Mouse (Mus musculus) erythroblast, embryonic 14.5 days (primary cell): ENCODE data around the gene Zfp637. TPM values are rescaled to one million over a fixed set of nuclear protein-coding genes. Genes with fewer than 3 reads are reported as not detected.
"Not testable (repeated sequence)": the region's sequence is repeated elsewhere in the genome, so short reads cannot be mapped to it uniquely, and the experiment has no call there.

ENCODE experiments used
- H3K27me3 ChIP-seq: 2 replicates; pipeline ENCODE4 v1.6.1; 2012; ENCODE audit warnings: inconsistent platforms; ENCODE audit not compliant: control insufficient read depth
- H3K36me3 ChIP-seq: 2 replicates; pipeline ENCODE4 v1.6.1; 2012; ENCODE audit warnings: mild to moderate bottlenecking, inconsistent platforms; ENCODE audit not compliant: control insufficient read depth
- H3K4me1 ChIP-seq: 2 replicates; pipeline ENCODE4 v1.6.1; 2012; ENCODE audit warnings: inconsistent platforms; ENCODE audit not compliant: control insufficient read depth
- H3K4me3 ChIP-seq: replicated peaks from 2 replicates; pipeline ENCODE3; 2012; ENCODE audit warnings: moderate library complexity, mild to moderate bottlenecking, inconsistent platforms
- H3K9me3 ChIP-seq: 2 replicates; pipeline ENCODE4 v1.6.1; 2012; ENCODE audit warnings: low read length, inconsistent platforms, mixed read lengths; ENCODE audit not compliant: control insufficient read depth
- GATA1 ChIP-seq: IDR thresholded peaks from 2 replicates; pipeline ENCODE4 v1.6.1; 2012; ENCODE audit warnings: low read length, inconsistent platforms, mixed read lengths
- TAL1 ChIP-seq: IDR thresholded peaks from 3 replicates; pipeline ENCODE4 v1.6.1; 2012; ENCODE audit warnings: low read length, inconsistent platforms, mixed read lengths
- polyA plus RNA-seq: library from polyadenylated mRNA; stranded (reverse); fragments of >175 nt; gene quantifications from 2 replicates; pipeline ENCODE4 v1.2.3, GENCODE M21; 2012

The Zfp637 gene
- polyA plus RNA-seq, 1 experiment = 1.4 TPM

GRCm38 (mm10) chr6:117817108-117817541, 23.9 kb upstream of the Zfp637 start:
- Histone ChIP-seq H3K36me3 (no peaks in the 10 kb centered on the region), H3K4me1 (no peaks in the 10 kb centered on the region), H3K4me3 (no peak overlapping the region), H3K27me3 (no peaks in the 10 kb centered on the region), H3K9me3 (no peaks in the 10 kb centered on the region)
- no peak for TF ChIP-seq TAL1

- no peak overlapping the region for H3K4me3 ChIP-seq
- TF ChIP-seq GATA1 (no peak), TAL1 (no peak)
- H3K36me3 ChIP-seq = no peaks in the 10 kb centered on the region
- no peaks in the 10 kb centered on the region for H3K4me1 ChIP-seq
- no peaks in the 10 kb centered on the region for H3K27me3 ChIP-seq
- H3K9me3 ChIP-seq = no peaks in the 10 kb centered on the region
These were observed 20.7 kb upstream of the Zfp637 start for GRCm38 (mm10) chr6:117820327-117820726.

- H3K4me1 ChIP-seq = no peaks in the 10 kb centered on the region
- no peaks in the 10 kb centered on the region for H3K36me3 ChIP-seq
- H3K9me3 ChIP-seq = no peaks in the 10 kb centered on the region
- 0 out of 2 replicates have a peak, but pooled peaks cover 2% of the 10 kb centered on the region for H3K27me3 ChIP-seq
- no peak overlapping the region for H3K4me3 ChIP-seq
- TF ChIP-seq TAL1 = no peak
- TF ChIP-seq GATA1 = no peak
These were observed 15.6 kb upstream of the Zfp637 start for GRCm38 (mm10) chr6:117825369-117825768.

- H3K4me3 ChIP-seq = no peak overlapping the region
- no peaks in the 10 kb centered on the region for H3K9me3 ChIP-seq
- TF ChIP-seq GATA1 (no peak), TAL1 (no peak)
- no peaks in the 10 kb centered on the region for H3K4me1 ChIP-seq
- H3K36me3 ChIP-seq = no peaks in the 10 kb centered on the region
- 0 out of 2 replicates have a peak, but pooled peaks cover 2% of the 10 kb centered on the region for H3K27me3 ChIP-seq
These were observed 12.7 kb upstream of the Zfp637 start for GRCm38 (mm10) chr6:117828273-117828672.

- H3K4me1 ChIP-seq = peaks cover 46% of the 10 kb centered on the region
- peak overlapping the region; percentile 99 for H3K4me3 ChIP-seq
- TF ChIP-seq GATA1 (no peak), TAL1 (no peak)
- H3K27me3 ChIP-seq = 0 out of 2 replicates have a peak, but pooled peaks cover 3% of the 10 kb centered on the region
- H3K36me3 ChIP-seq = peaks cover 25% of the 10 kb centered on the region
- no peaks in the 10 kb centered on the region for H3K9me3 ChIP-seq
These were observed 553 bp downstream of the Zfp637 start for GRCm38 (mm10) chr6:117841511-117841955.

- 0 out of 2 replicates have a peak, but pooled peaks cover under 1% of the 10 kb centered on the region for H3K27me3 ChIP-seq
- H3K4me1 ChIP-seq = peaks cover 49% of the 10 kb centered on the region
- no peak overlapping the region for H3K4me3 ChIP-seq
- H3K36me3 ChIP-seq = peaks cover 38% of the 10 kb centered on the region
- H3K9me3 ChIP-seq = no peaks in the 10 kb centered on the region
- TF ChIP-seq TAL1 (no peak), GATA1 (peak; percentile 32; the same call in 1 of the 2 replicates)
These were observed 3.6 kb downstream of the Zfp637 start for GRCm38 (mm10) chr6:117844597-117844996.

- H3K36me3 ChIP-seq = peaks cover 38% of the 10 kb centered on the region
- not testable (repeated sequence) for H3K9me3 ChIP-seq
These were observed 5.7 kb downstream of the Zfp637 start for GRCm38 (mm10) chr6:117846671-117847070.

GRCm38 (mm10) chr6:117847772-117848171, 6.8 kb downstream of the Zfp637 start:
- H3K27me3 ChIP-seq = no peaks in the 10 kb centered on the region
- TF ChIP-seq GATA1 (no peak), TAL1 (no peak)
- peaks cover 38% of the 10 kb centered on the region for H3K36me3 ChIP-seq

More at GRCm38 (mm10) chr6:117846671-117847070, 5.7 kb downstream of the Zfp637 start:
- H3K4me3 ChIP-seq, H3K27me3 ChIP-seq: not testable (repeated sequence)
- H3K4me1 ChIP-seq = peaks cover 38% of the 10 kb centered on the region

GRCm38 (mm10) chr6:117848577-117848976, 7.6 kb downstream of the Zfp637 start:
- peaks cover 21% of the 10 kb centered on the region for H3K4me1 ChIP-seq
- no peaks in the 10 kb centered on the region for H3K27me3 ChIP-seq
- TF ChIP-seq TAL1 (no peak), GATA1 (no peak)
- H3K9me3 ChIP-seq = no peaks in the 10 kb centered on the region
- peaks cover 33% of the 10 kb centered on the region for H3K36me3 ChIP-seq
- H3K4me3 ChIP-seq = no peak overlapping the region

More at GRCm38 (mm10) chr6:117847772-117848171, 6.8 kb downstream of the Zfp637 start:
- no peaks in the 10 kb centered on the region for H3K9me3 ChIP-seq
- no peak overlapping the region for H3K4me3 ChIP-seq
- peaks cover 28% of the 10 kb centered on the region for H3K4me1 ChIP-seq

GRCm38 (mm10) chr6:117851747-117852146, 10.8 kb downstream of the Zfp637 start:
- Histone ChIP-seq H3K4me3 (no peak overlapping the region), H3K36me3 (peaks cover 12% of the 10 kb centered on the region), H3K9me3 (no peaks in the 10 kb centered on the region), H3K27me3 (0 out of 2 replicates have a peak, but pooled peaks cover under 1% of the 10 kb centered on the region), H3K4me1 (peaks cover 3% of the 10 kb centered on the region)
- TF ChIP-seq GATA1 (no peak), TAL1 (no peak)
